8 mouse cellular contexts compared by ENCODE assay signal in genomic region chr4:132532496-132532895, GRCm38 (mm10). TPM values are rescaled to one million over a fixed set of nuclear protein-coding genes. Genes with fewer than 3 reads are reported as not detected.
DNase-seq lines count a peak whose midpoint lies in the region; ATAC-seq and TF ChIP-seq lines count a peak whose summit lies in the region.

No protein-coding gene starts in this region.

- peaks cover 16% of the 10 kb centered on the region for H3K36me3 ChIP-seq in heart, embryonic 16.5 days (ENCODE audit: control insufficient read depth, insufficient read depth)
- peaks cover 32% of the 10 kb centered on the region for H3K36me3 ChIP-seq in limb, embryonic 12.5 days

- peak overlapping the region; percentile 77 for H3K4me3 ChIP-seq in lung, adult 2 months (replicated peaks; ENCODE audit: extremely low read depth, low read depth, low read length)
- peak overlapping the region; percentile 77 for H3K4me3 ChIP-seq in cortical plate, adult 2 months (ENCODE audit: insufficient read depth, low read length)
- H3K4me3 ChIP-seq in heart, embryonic 16.5 days (ENCODE audit: low read length) = peak overlapping the region; percentile 78
- peak overlapping the region; percentile 72 for H3K4me3 ChIP-seq in limb, embryonic 12.5 days (replicated peaks)

- ATAC-seq in heart, embryonic 16.5 days (replicated peaks; ENCODE audit: extremely low read depth, insufficient read depth, low FRiP score) = peak; percentile 50; the same call in 1 of the 2 replicates
- ATAC-seq in limb, embryonic 12.5 days (ENCODE audit: insufficient number of reproducible peaks, insufficient read depth, low FRiP score, low TSS enrichment, low read depth) = no peak
- no peak for ATAC-seq in granulocyte monocyte progenitor cell, adult 5-6 weeks (replicated peaks; ENCODE audit: poor library complexity, severe bottlenecking)

- no peaks in the 10 kb centered on the region for H3K27me3 ChIP-seq in heart, embryonic 16.5 days (ENCODE audit: control insufficient read depth, insufficient read depth, low read length)
- no peaks in the 10 kb centered on the region for H3K27me3 ChIP-seq in limb, embryonic 12.5 days

- peaks cover 11% of the 10 kb centered on the region for H3K4me1 ChIP-seq in lung, adult 2 months (ENCODE audit: control insufficient read depth, insufficient read depth, low read length)
- peaks cover 6% of the 10 kb centered on the region for H3K4me1 ChIP-seq in cortical plate, adult 2 months (ENCODE audit: control insufficient read depth, insufficient read depth, low read length)
- peaks cover 31% of the 10 kb centered on the region for H3K4me1 ChIP-seq in heart, embryonic 16.5 days (ENCODE audit: control insufficient read depth, insufficient read depth, low read length)
- H3K4me1 ChIP-seq in limb, embryonic 12.5 days (replicated peaks) = peaks cover 26% of the 10 kb centered on the region

- no peak for DNase-seq in lung, adult 2 months
- no peak for DNase-seq in lung, adult 18-20 months
- DNase-seq in retina, embryonic 14.5 days (ENCODE audit: low spot score) = peak; percentile 38
- DNase-seq in right cerebral cortex, adult 2 months (ENCODE audit: low spot score in 2 of 2) = no peak

- peak overlapping the region; percentile 92 for H3K9ac ChIP-seq in heart, embryonic 16.5 days (ENCODE audit: low read length)
- H3K9ac ChIP-seq in limb, embryonic 12.5 days (replicated peaks) = peak overlapping the region; percentile 88

- 9% methylated on average over 5 of the region's 5 CpGs for WGBS in lung, adult 2 months
- 1% methylated on average over 5 of the region's 5 CpGs for WGBS in heart, embryonic 16.5 days
- 38% methylated on average over 5 of the region's 5 CpGs for WGBS in limb, embryonic 12.5 days

- H3K4me2 ChIP-seq in heart, embryonic 16.5 days (ENCODE audit: low read depth, low read length) = peak overlapping the region; percentile 78
- H3K4me2 ChIP-seq in limb, embryonic 12.5 days = peak overlapping the region; percentile 80

- no peak for TF ChIP-seq POLR2A in lung, adult 2 months (IDR thresholded peaks at IDR 0.05; ENCODE audit: borderline replicate concordance, extremely low read depth, low read depth, low read length)
- no peak for TF ChIP-seq POLR2A in cortical plate, adult 2 months (IDR thresholded peaks at IDR 0.05; ENCODE audit: extremely low read depth, insufficient read depth, low read length)

- peak overlapping the region; percentile 89 for H3K27ac ChIP-seq in cortical plate, adult 2 months (ENCODE audit: insufficient read depth, low read length)
- peak overlapping the region; percentile 95 for H3K27ac ChIP-seq in heart, embryonic 16.5 days (ENCODE audit: low read length)
- H3K27ac ChIP-seq in limb, embryonic 12.5 days = peak overlapping the region; percentile 88; the same call in 1 of the 2 replicates

- TF ChIP-seq CTCF in lung, adult 2 months (IDR thresholded peaks at IDR 0.05; ENCODE audit: insufficient read depth, low read length) = no peak
- TF ChIP-seq CTCF in cortical plate, adult 2 months (IDR thresholded peaks at IDR 0.05; ENCODE audit: extremely low read depth, insufficient read depth, low read length) = no peak

- H3K9me3 ChIP-seq in heart, embryonic 16.5 days (replicated peaks; ENCODE audit: control insufficient read depth, low read length) = no peaks in the 10 kb centered on the region
- no peaks in the 10 kb centered on the region for H3K9me3 ChIP-seq in limb, embryonic 12.5 days

RNA-seq across cellular contexts. Expression of gene Atpif1, which starts 1.0 kb away (rescaled TPM):
- 68.3 and 93.0 TPM in 2 replicates for polyA plus RNA-seq in lung, adult 2 months (2012; rRNA removed)
- polyA plus RNA-seq in cortical plate, adult 2 months (2012; rRNA removed) = 738 and 747 TPM in 2 replicates
- polyA plus RNA-seq in heart, embryonic 16.5 days (2015; fragmentation: Nextera tagmentation; extraction: Ambion mirVana) = 1,312 and 1,561 TPM in 2 replicates
- 1,138 and 1,150 TPM in 2 replicates for polyA plus RNA-seq in limb, embryonic 12.5 days (2016; fragmentation: Nextera tagmentation; extraction: Ambion mirVana)
- total RNA-seq in granulocyte monocyte progenitor cell, adult 5-6 weeks (2014; fragmentation: Nextera tagmentation) = 781 and 857 TPM in 2 replicates
- 1,252 and 1,475 TPM in 2 replicates for total RNA-seq in granulocyte monocyte progenitor cell, adult 5-6 weeks (2017)

RNA-seq across cellular contexts. Expression of gene Dnajc8, which starts 2.9 kb away (rescaled TPM):
- 25.0 and 41.8 TPM in 2 replicates for polyA plus RNA-seq in lung, adult 2 months (2012; rRNA removed)
- 112 and 117 TPM in 2 replicates for polyA plus RNA-seq in cortical plate, adult 2 months (2012; rRNA removed)
- polyA plus RNA-seq in heart, embryonic 16.5 days (2015; fragmentation: Nextera tagmentation; extraction: Ambion mirVana) = 98.5 and 117 TPM in 2 replicates
- 190 and 191 TPM in 2 replicates for polyA plus RNA-seq in limb, embryonic 12.5 days (2016; fragmentation: Nextera tagmentation; extraction: Ambion mirVana)
- 136 and 140 TPM in 2 replicates for total RNA-seq in granulocyte monocyte progenitor cell, adult 5-6 weeks (2014; fragmentation: Nextera tagmentation)
- 369 and 376 TPM in 2 replicates for total RNA-seq in granulocyte monocyte progenitor cell, adult 5-6 weeks (2017)

RNA-seq across cellular contexts. Expression of gene Sesn2, which starts 22.2 kb away (rescaled TPM):
- polyA plus RNA-seq in lung, adult 2 months (2012; rRNA removed) = 11.5 and 14.1 TPM in 2 replicates
- polyA plus RNA-seq in cortical plate, adult 2 months (2012; rRNA removed) = 8.1 and 8.2 TPM in 2 replicates
- polyA plus RNA-seq in heart, embryonic 16.5 days (2015; fragmentation: Nextera tagmentation; extraction: Ambion mirVana) = 5.9 and 7.2 TPM in 2 replicates
- 11.0 and 11.3 TPM in 2 replicates for polyA plus RNA-seq in limb, embryonic 12.5 days (2016; fragmentation: Nextera tagmentation; extraction: Ambion mirVana)
- 3.4 and 3.9 TPM in 2 replicates for total RNA-seq in granulocyte monocyte progenitor cell, adult 5-6 weeks (2014; fragmentation: Nextera tagmentation)
- total RNA-seq in granulocyte monocyte progenitor cell, adult 5-6 weeks (2017) = 2.1 and 2.9 TPM in 2 replicates

RNA-seq across cellular contexts. Expression of gene Ptafr, which starts 31.4 kb away (rescaled TPM):
- polyA plus RNA-seq in lung, adult 2 months (2012; rRNA removed) = 5.0 and 5.3 TPM in 2 replicates
- polyA plus RNA-seq in cortical plate, adult 2 months (2012; rRNA removed) = 1.5 and 1.7 TPM in 2 replicates
- polyA plus RNA-seq in heart, embryonic 16.5 days (2015; fragmentation: Nextera tagmentation; extraction: Ambion mirVana) = 0.60 and 0.68 TPM in 2 replicates
- 0.23 and 0.33 TPM in 2 replicates for polyA plus RNA-seq in limb, embryonic 12.5 days (2016; fragmentation: Nextera tagmentation; extraction: Ambion mirVana)
- 2.4 TPM in 2 replicates for total RNA-seq in granulocyte monocyte progenitor cell, adult 5-6 weeks (2014; fragmentation: Nextera tagmentation)
- 1.2 and 1.4 TPM in 2 replicates for total RNA-seq in granulocyte monocyte progenitor cell, adult 5-6 weeks (2017)
